Mouse (Mus musculus): ENCODE results near the gene Pygb. TPM values are rescaled to one million over a fixed set of nuclear protein-coding genes. Genes with fewer than 3 reads are reported as not detected.

The Pygb gene
- polyA plus RNA-seq, 1 experiment from 2014 or later: 62.4 TPM

DNA sequence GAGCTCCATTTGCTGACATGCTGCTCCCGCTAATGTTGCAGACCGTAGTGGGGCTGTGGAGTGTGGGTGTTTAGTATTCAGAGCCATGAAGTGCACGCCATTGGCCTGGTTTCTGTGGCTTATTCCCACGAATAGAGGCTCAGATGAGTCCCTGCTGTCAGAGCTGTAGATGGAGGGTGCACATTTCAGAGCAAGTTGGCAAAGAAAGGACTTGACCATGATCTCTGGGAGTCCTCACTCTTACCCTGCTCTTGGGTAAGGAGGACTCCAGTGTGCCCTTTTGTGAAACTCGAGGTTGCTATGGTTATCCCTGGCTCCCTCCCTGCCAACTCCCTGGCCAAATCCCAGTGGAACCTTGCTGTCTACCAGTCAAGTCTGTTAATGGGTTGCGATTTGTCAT is 21.8 kb downstream of the Pygb start:
- no peak for DNase-seq (ENCODE audit: low spot score)
- Histone ChIP-seq H3K27ac (replicated peaks; ENCODE audit: low read depth, low read length) (no peak overlapping the region), H3K9me3 (ENCODE audit: control insufficient read depth, low read length) (no peaks in the 10 kb centered on the region)

DNA sequence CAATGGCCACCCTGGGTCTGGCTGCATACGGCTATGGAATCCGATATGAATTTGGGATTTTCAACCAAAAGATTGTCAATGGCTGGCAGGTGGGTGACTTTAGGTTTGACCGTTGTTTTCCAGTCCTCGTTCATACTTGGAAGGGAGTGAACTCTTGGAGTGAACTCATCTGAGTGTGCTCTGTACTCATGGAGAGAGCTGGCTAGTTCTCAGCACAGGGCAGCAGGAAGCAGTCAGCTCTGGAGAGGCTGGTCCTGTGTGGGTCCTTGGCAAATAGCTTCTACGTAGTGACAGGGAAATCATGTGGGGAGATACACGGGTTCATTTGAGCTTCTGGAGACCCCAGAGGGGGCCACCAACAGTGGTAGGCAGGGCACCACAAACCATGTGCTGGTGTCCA is 22.3 kb downstream of the Pygb start:
- 91% methylated on average over 6 of the region's 6 CpGs for WGBS
- H3K9ac ChIP-seq (ENCODE audit: low read depth, low read length): no peak overlapping the region
- H3K9me3 ChIP-seq (ENCODE audit: control insufficient read depth, low read length): no peaks in the 10 kb centered on the region
- no peak for DNase-seq (ENCODE audit: low spot score)
- no peak overlapping the region for H3K4me2 ChIP-seq (ENCODE audit: low read depth, low read length)
- ATAC-seq (ENCODE audit: low read depth): no peak
- H3K4me1 ChIP-seq (ENCODE audit: control insufficient read depth, insufficient read depth, low read length): no peaks in the 10 kb centered on the region
- peaks cover 92% of the 10 kb centered on the region for H3K36me3 ChIP-seq (ENCODE audit: control insufficient read depth, insufficient read depth, low read length)
- no peaks in the 10 kb centered on the region for H3K27me3 ChIP-seq (replicated peaks; ENCODE audit: control insufficient read depth, insufficient read depth, low read length)
- H3K27ac ChIP-seq (replicated peaks; ENCODE audit: low read depth, low read length): no peak overlapping the region
- H3K4me3 ChIP-seq (ENCODE audit: low read depth, low read length): no peak overlapping the region

More for the DNA sequence above, 21.8 kb downstream of the Pygb start:
- Histone ChIP-seq H3K4me2 (ENCODE audit: low read depth, low read length) (no peak overlapping the region), H3K9ac (ENCODE audit: low read depth, low read length) (no peak overlapping the region), H3K4me1 (ENCODE audit: control insufficient read depth, insufficient read depth, low read length) (no peaks in the 10 kb centered on the region), H3K27me3 (replicated peaks; ENCODE audit: control insufficient read depth, insufficient read depth, low read length) (no peaks in the 10 kb centered on the region), H3K36me3 (ENCODE audit: control insufficient read depth, insufficient read depth, low read length) (peaks cover 92% of the 10 kb centered on the region), H3K4me3 (ENCODE audit: low read depth, low read length) (no peak overlapping the region)
- no peak; the same call in 1 of the 2 replicates for ATAC-seq (ENCODE audit: low read depth)
- 88% methylated on average over 6 of the region's 6 CpGs for WGBS

DNA sequence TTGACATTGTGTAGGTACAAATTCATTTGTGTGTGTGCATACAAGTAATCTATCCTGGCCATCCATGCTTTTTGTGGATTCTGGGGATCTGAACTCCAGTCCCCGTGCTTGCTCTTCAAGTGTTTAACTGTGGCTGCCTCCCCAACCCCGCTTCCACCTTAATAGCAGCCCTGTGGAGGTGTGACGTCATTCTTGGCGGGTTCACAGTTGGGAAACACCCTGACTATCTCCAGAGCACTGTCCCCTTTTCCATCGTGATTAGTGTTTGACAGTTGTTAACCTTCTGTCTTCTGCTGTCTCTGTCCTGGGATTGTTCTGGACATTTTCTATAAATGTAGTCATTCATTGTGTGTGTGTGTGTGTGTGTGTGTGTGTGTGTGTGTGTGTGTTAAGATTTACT is 24.1 kb downstream of the Pygb start:
- H3K27ac ChIP-seq (replicated peaks; ENCODE audit: low read depth, low read length): no peak overlapping the region
- H3K4me1 ChIP-seq (ENCODE audit: control insufficient read depth, insufficient read depth, low read length): no peaks in the 10 kb centered on the region
- H3K9ac ChIP-seq (ENCODE audit: low read depth, low read length): no peak overlapping the region
- H3K4me3 ChIP-seq (ENCODE audit: low read depth, low read length): no peak overlapping the region
- no peak for ATAC-seq (ENCODE audit: low read depth)
- H3K36me3 ChIP-seq (ENCODE audit: control insufficient read depth, insufficient read depth, low read length): peaks cover 94% of the 10 kb centered on the region
- no peak overlapping the region for H3K4me2 ChIP-seq (ENCODE audit: low read depth, low read length)
- no peak for DNase-seq (ENCODE audit: low spot score)
- no peaks in the 10 kb centered on the region for H3K27me3 ChIP-seq (replicated peaks; ENCODE audit: control insufficient read depth, insufficient read depth, low read length)
- WGBS: 85% methylated on average over 5 of the region's 5 CpGs
- H3K9me3 ChIP-seq (ENCODE audit: control insufficient read depth, low read length): no peaks in the 10 kb centered on the region

DNA sequence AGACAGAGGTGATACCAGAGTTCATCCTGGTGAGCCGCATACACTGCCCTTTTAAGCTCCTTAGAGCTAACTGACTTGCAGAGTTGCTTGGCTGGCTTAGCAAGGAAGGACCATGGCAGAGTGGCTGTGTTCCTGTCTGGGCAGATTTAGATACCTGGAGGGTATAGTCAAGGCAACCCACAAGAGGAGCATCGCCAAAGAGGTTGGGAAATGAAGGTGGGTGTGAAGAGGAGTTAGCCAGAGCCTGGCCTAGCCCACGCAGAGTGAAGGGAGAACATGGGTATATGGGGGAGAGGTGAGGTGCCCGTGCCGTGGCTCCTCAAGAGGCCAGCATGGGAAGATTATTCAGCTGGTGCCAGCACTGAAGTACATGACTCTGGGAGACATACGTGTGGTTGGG is 26.3 kb downstream of the Pygb start:
- H3K27me3 ChIP-seq (replicated peaks; ENCODE audit: control insufficient read depth, insufficient read depth, low read length): no peaks in the 10 kb centered on the region
- no peaks in the 10 kb centered on the region for H3K4me1 ChIP-seq (ENCODE audit: control insufficient read depth, insufficient read depth, low read length)
- no peak overlapping the region for H3K4me3 ChIP-seq (ENCODE audit: low read depth, low read length)
- DNase-seq (ENCODE audit: low spot score) (no peak), ATAC-seq (ENCODE audit: low read depth) (no peak)
- H3K36me3 ChIP-seq (ENCODE audit: control insufficient read depth, insufficient read depth, low read length): peaks cover 97% of the 10 kb centered on the region
- no peak overlapping the region for H3K9ac ChIP-seq (ENCODE audit: low read depth, low read length)
- 88% methylated on average over 6 of the region's 6 CpGs for WGBS
- H3K4me2 ChIP-seq (ENCODE audit: low read depth, low read length): no peak overlapping the region
- H3K9me3 ChIP-seq (ENCODE audit: control insufficient read depth, low read length): no peaks in the 10 kb centered on the region
- H3K27ac ChIP-seq (replicated peaks; ENCODE audit: low read depth, low read length): no peak overlapping the region

DNA sequence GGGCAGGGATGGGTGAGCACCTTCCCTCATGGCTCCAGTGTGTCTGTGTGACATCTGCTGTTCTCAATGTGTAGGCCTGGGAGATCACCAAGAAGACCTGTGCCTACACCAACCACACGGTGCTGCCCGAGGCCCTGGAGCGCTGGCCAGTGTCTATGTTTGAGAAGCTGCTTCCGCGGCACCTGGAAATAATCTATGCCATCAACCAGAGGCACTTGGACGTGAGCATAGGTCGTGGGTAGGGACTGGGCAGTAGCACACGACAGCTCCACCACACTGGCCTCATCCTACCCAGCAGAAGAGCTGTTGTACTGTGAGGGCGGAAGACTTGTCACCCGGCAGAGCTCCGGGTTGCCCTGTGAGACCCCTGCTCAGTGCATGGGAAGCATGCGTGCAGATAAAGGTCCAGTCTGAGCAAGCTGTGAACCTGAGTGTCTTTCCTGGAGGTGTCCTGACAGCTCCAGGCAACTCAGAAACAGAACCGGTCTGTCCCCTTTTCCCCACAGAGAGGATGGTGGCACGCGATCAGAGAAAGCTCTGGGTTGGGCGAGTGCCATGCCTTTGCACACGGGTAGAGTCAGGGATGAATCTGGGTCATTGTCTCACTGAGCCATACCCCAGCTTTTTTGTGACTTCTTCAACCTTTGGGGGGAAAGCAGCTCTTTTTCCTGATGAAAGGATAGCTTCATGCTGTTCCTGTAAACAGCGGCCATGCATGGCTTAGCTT is 30.3 kb downstream of the Pygb start:
- no peak overlapping the region for H3K27ac ChIP-seq (replicated peaks; ENCODE audit: low read depth, low read length)
- DNase-seq (ENCODE audit: low spot score) (no peak), ATAC-seq (ENCODE audit: low read depth) (no peak)
- no peaks in the 10 kb centered on the region for H3K9me3 ChIP-seq (ENCODE audit: control insufficient read depth, low read length)
- peaks cover 98% of the 10 kb centered on the region for H3K36me3 ChIP-seq (ENCODE audit: control insufficient read depth, insufficient read depth, low read length)
- no peak overlapping the region for H3K9ac ChIP-seq (ENCODE audit: low read depth, low read length)
- no peak overlapping the region for H3K4me3 ChIP-seq (ENCODE audit: low read depth, low read length)
- 84% methylated on average over 17 of the region's 18 CpGs for WGBS
- H3K27me3 ChIP-seq (replicated peaks; ENCODE audit: control insufficient read depth, insufficient read depth, low read length): no peaks in the 10 kb centered on the region
- no peaks in the 10 kb centered on the region for H3K4me1 ChIP-seq (ENCODE audit: control insufficient read depth, insufficient read depth, low read length)
- no peak overlapping the region for H3K4me2 ChIP-seq (ENCODE audit: low read depth, low read length)

DNA sequence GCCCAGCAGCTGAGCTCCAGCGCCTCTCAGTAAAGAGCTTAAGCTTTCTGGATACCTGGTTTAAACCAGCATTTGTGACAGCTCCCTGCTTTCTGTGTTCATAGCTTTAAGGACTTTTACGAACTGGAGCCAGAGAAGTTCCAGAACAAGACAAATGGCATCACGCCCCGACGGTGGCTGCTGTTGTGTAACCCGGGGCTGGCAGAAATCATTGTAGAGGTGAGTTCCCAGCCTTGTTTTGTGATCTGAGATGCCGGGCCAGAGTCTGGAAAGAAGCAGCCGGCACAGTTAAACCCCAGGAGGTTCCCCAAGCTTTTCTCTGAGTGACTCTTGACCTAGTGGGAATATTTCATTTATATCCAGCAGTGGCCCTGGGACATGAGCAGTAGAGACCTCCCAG is 32.2 kb downstream of the Pygb start:
- no peaks in the 10 kb centered on the region for H3K4me1 ChIP-seq (ENCODE audit: control insufficient read depth, insufficient read depth, low read length)
- H3K27me3 ChIP-seq (replicated peaks; ENCODE audit: control insufficient read depth, insufficient read depth, low read length): no peaks in the 10 kb centered on the region
- ATAC-seq (ENCODE audit: low read depth) (no peak), DNase-seq (ENCODE audit: low spot score) (no peak)
- H3K9me3 ChIP-seq (ENCODE audit: control insufficient read depth, low read length): no peaks in the 10 kb centered on the region
- no peak overlapping the region for H3K4me2 ChIP-seq (ENCODE audit: low read depth, low read length)
- peaks cover 88% of the 10 kb centered on the region for H3K36me3 ChIP-seq (ENCODE audit: control insufficient read depth, insufficient read depth, low read length)
- WGBS: 88% methylated on average over 8 of the region's 8 CpGs
- no peak overlapping the region for H3K27ac ChIP-seq (replicated peaks; ENCODE audit: low read depth, low read length)
- H3K9ac ChIP-seq (ENCODE audit: low read depth, low read length): no peak overlapping the region
- H3K4me3 ChIP-seq (ENCODE audit: low read depth, low read length): no peak overlapping the region

DNA sequence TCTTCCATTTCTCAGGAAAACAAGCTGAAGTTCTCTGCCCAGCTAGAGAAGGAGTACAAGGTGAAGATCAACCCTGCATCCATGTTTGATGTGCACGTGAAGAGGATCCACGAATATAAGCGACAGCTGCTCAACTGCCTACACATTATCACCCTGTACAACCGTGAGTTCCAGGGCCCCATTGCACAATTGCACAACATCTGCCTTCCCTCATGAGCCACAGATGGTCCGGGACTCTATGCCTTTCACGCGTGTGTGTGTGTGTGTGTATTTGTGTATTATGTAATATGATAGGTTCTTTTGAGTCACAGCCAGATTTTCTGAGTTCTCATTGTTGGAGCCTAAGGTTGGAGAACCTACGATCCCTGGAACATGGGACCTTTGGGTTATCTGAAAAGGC is 34.2 kb downstream of the Pygb start:
- no peak overlapping the region for H3K4me2 ChIP-seq (ENCODE audit: low read depth, low read length)
- no peaks in the 10 kb centered on the region for H3K27me3 ChIP-seq (replicated peaks; ENCODE audit: control insufficient read depth, insufficient read depth, low read length)
- DNase-seq (ENCODE audit: low spot score) (no peak), ATAC-seq (ENCODE audit: low read depth) (no peak)
- no peaks in the 10 kb centered on the region for H3K9me3 ChIP-seq (ENCODE audit: control insufficient read depth, low read length)
- H3K27ac ChIP-seq (replicated peaks; ENCODE audit: low read depth, low read length): no peak overlapping the region
- H3K36me3 ChIP-seq (ENCODE audit: control insufficient read depth, insufficient read depth, low read length): peaks cover 88% of the 10 kb centered on the region
- H3K9ac ChIP-seq (ENCODE audit: low read depth, low read length): no peak overlapping the region
- 82% methylated on average over 8 of the region's 8 CpGs for WGBS
- no peak overlapping the region for H3K4me3 ChIP-seq (ENCODE audit: low read depth, low read length)
- no peaks in the 10 kb centered on the region for H3K4me1 ChIP-seq (ENCODE audit: control insufficient read depth, insufficient read depth, low read length)

DNA sequence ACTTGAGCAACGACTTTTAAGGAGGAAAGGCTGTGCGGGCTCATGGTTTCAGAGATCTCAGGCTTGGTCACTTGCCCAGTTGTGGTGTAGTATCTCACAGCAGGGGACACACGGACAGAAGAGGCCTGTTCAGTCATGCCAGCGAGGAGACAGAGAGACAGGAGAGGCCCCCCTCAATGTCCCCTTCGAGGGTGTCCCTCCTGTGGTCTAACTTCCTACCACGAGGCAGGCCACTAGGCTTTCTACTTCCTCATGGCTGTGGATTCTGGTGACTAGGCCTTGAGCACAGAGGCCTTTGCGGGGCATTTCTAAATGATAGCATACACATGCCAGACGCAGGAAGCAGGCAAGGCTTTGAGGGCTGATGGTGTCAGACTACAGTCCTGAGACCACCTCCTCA is 36.5 kb downstream of the Pygb start:
- WGBS: 83% methylated on average over 8 of the region's 8 CpGs
- H3K27me3 ChIP-seq (replicated peaks; ENCODE audit: control insufficient read depth, insufficient read depth, low read length): no peaks in the 10 kb centered on the region
- no peak overlapping the region for H3K27ac ChIP-seq (replicated peaks; ENCODE audit: low read depth, low read length)
- no peak overlapping the region for H3K4me3 ChIP-seq (ENCODE audit: low read depth, low read length)
- H3K9ac ChIP-seq (ENCODE audit: low read depth, low read length): no peak overlapping the region
- H3K4me2 ChIP-seq (ENCODE audit: low read depth, low read length): no peak overlapping the region
- H3K36me3 ChIP-seq (ENCODE audit: control insufficient read depth, insufficient read depth, low read length): peaks cover 88% of the 10 kb centered on the region
- no peaks in the 10 kb centered on the region for H3K4me1 ChIP-seq (ENCODE audit: control insufficient read depth, insufficient read depth, low read length)
- no peaks in the 10 kb centered on the region for H3K9me3 ChIP-seq (ENCODE audit: control insufficient read depth, low read length)
- DNase-seq (ENCODE audit: low spot score) (no peak), ATAC-seq (ENCODE audit: low read depth) (no peak)

DNA sequence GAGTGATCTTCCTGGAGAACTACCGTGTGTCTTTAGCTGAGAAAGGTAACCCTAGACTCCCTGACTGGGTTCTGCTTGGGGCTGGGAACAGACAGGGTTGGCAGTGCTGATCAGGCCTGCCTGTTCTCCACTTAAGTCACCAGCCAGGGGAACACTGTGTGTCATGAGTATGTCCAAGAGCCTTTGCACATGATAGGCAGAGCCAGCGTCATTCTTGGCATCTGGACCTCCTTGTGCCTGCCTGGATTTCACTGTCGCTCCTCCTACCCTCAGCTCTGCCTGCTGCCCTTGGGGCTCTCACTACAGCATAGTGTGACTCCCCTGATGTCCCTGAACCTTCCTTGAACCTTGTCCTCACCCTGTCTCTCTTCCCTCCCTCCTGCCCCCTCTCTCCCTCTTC is 39.9 kb downstream of the Pygb start:
- no peak for ATAC-seq (ENCODE audit: low read depth)

More for the DNA sequence above, 39.9 kb downstream of the Pygb start:
- no peaks in the 10 kb centered on the region for H3K9me3 ChIP-seq (ENCODE audit: control insufficient read depth, low read length)
- peaks cover 90% of the 10 kb centered on the region for H3K36me3 ChIP-seq (ENCODE audit: control insufficient read depth, insufficient read depth, low read length)
- DNase-seq (ENCODE audit: low spot score): no peak
- no peak overlapping the region for H3K4me2 ChIP-seq (ENCODE audit: low read depth, low read length)
- no peaks in the 10 kb centered on the region for H3K27me3 ChIP-seq (replicated peaks; ENCODE audit: control insufficient read depth, insufficient read depth, low read length)
- H3K4me1 ChIP-seq (ENCODE audit: control insufficient read depth, insufficient read depth, low read length): no peaks in the 10 kb centered on the region
- H3K27ac ChIP-seq (replicated peaks; ENCODE audit: low read depth, low read length): no peak overlapping the region
- H3K9ac ChIP-seq (ENCODE audit: low read depth, low read length): no peak overlapping the region
- no peak overlapping the region for H3K4me3 ChIP-seq (ENCODE audit: low read depth, low read length)
- WGBS: 90% methylated on average over 3 of the region's 3 CpGs
